Mouse (Mus musculus) midbrain, postnatal 0 days (tissue): ENCODE measurements at regions not wholly inside any gene's neighbourhood (a gene's known extent, or its start where the extent isn't known, plus 50 kb on each side); places are given as distances from the start of the nearest gene placed in this dataset.
A peak's percentile ranks its signal among the peaks of the same experiment; 100 is the strongest.

Experiments used
- ATAC-seq: fragments of 200-750 bp; cut with Nextera tagmentation; 2 replicates; pipeline ENCODE4 v1.8.0; 2017; ENCODE audit warnings: moderate number of reproducible peaks, mild to moderate bottlenecking, moderate TSS enrichment, moderate library complexity; ENCODE audit not compliant: low FRiP score
- DNase-seq: peaks from one replicate; pipeline ENCODE4 v3.0.0-alpha.2; 2015; ENCODE audit warnings: low spot score
- H3K27ac ChIP-seq: fragments of 300-500 bp; sonication (generic); 2 replicates; pipeline ENCODE4 v1.5.1; 2014; ENCODE audit warnings: low read depth, mild to moderate bottlenecking, low read length, mixed read lengths
- H3K27me3 ChIP-seq: fragments of 300-500 bp; sonication (generic); 2 replicates; pipeline ENCODE4 v1.6.1; 2014; ENCODE audit warnings: low read length, control low read depth, mixed read lengths; ENCODE audit not compliant: insufficient read depth
- H3K36me3 ChIP-seq: fragments of 300-500 bp; sonication (generic); 2 replicates; pipeline ENCODE4 v1.6.1; 2014; ENCODE audit warnings: low read length, control low read depth, mixed read lengths; ENCODE audit not compliant: insufficient read depth
- H3K4me1 ChIP-seq: fragments of 300-500 bp; sonication (generic); 2 replicates; pipeline ENCODE4 v1.6.1; 2014; ENCODE audit warnings: mild to moderate bottlenecking, control low read depth, antibody characterized with exemption, low read length, mixed read lengths; ENCODE audit not compliant: insufficient read depth
- H3K4me2 ChIP-seq: fragments of 300-500 bp; sonication (generic); 2 replicates; pipeline ENCODE4 v1.6.1; 2014; ENCODE audit warnings: low read depth, mild to moderate bottlenecking, low read length, mixed read lengths; ENCODE audit not compliant: poor library complexity, severe bottlenecking
- H3K4me3 ChIP-seq: fragments of 300-500 bp; sonication (generic); 2 replicates; pipeline ENCODE4 v1.5.1; 2014; ENCODE audit warnings: low read depth, mild to moderate bottlenecking, low read length, moderate library complexity
- H3K9ac ChIP-seq: fragments of 300-500 bp; sonication (generic); replicated peaks from 2 replicates; pipeline ENCODE4 v1.6.1; 2014; ENCODE audit warnings: mild to moderate bottlenecking, low read length, moderate library complexity, mixed read lengths; ENCODE audit not compliant: poor library complexity, severe bottlenecking
- H3K9me3 ChIP-seq: fragments of 300-500 bp; sonication (generic); 2 replicates; pipeline ENCODE4 v1.6.1; 2016; ENCODE audit warnings: low read length, control low read depth
- CTCF ChIP-seq: IDR thresholded peaks from 2 replicates; pipeline ENCODE4 v1.5.1; 2016; ENCODE audit warnings: antibody characterized with exemption, mild to moderate bottlenecking
- WGBS: fragments of 180-500 bp; shearing (Covaris S2); extraction: QIAGEN DNeasy Blood & Tissue Kit; methylation state at CpG from one replicate; pipeline ENCODE4 v1.1.7; 2014; 5-methylcytosine and 5-hydroxymethylcytosine counted together

DNA sequence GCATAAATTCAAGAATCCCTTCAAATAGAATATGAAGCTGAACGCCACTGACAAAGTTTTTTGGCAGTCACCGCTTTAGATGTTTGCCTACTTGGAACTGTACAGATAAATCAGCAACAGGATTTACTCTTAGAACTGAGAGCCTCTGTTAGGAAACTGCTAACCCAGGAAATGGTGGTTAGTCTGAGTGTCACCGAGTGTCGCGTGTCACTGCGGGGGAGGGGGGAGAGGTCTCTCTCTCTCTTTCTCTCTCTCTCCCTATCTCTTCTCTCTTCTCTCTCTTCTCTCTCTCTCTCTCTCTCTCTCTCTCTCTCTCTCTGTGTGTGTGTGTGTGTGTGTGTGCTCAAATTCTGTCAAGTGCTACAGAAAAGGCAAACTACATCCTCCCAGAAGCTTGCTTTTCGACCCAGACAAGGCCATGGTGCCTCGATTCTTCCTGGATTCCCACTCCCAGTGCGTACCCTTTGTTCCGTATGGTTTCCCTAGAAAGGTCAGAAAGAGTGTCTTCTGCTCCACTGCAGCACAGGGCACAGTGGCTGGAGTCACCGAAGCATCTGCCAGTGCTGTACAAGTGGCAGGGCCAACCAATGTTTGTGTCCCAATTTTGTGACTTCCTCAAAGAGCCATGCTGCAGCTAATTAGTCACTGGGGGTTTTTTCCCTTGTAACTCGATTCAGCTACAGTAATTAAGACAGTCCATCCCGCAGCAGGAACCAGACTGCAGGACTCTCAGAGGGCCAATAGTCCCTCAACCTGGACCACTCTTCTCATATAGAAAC, 87.0 kb downstream of the Cog6 start:
- Histone ChIP-seq H3K9ac (no peak overlapping the region), H3K27me3 (no peaks in the 10 kb centered on the region), H3K9me3 (no peaks in the 10 kb centered on the region), H3K4me1 (no peaks in the 10 kb centered on the region), H3K27ac (no peak overlapping the region), H3K4me2 (no peak overlapping the region), H3K36me3 (no peaks in the 10 kb centered on the region), H3K4me3 (no peak overlapping the region)
- 83% methylated on average over 13 of the region's 13 CpGs for WGBS
- no peak for TF ChIP-seq CTCF
- DNase-seq: no peak
- no peak for ATAC-seq

DNA sequence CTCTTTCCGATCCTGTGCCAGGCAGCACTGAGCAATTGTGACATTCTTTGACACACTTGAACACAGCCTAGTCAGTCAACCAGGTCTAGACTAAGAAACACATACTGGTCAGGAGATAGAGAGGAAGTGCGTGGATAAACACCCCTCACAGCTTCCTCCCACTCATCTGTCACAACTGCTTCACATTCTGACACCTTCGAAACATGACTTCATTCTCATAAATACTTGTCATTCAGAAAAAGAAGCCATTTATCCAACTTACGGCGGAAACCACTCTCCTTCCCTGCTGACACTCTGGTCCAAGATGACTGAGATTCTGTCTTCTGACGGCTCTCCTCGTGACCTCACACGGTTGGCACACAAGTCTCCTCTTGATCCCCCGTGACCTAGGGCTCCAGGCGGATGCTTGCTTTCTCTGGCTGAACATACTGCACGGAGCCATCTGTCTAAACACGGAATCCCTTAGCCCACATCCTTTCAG, 89.6 kb downstream of the Cog6 start:
- no peak overlapping the region for H3K27ac ChIP-seq
- no peaks in the 10 kb centered on the region for H3K4me1 ChIP-seq
- DNase-seq (no peak), ATAC-seq (no peak)
- H3K4me2 ChIP-seq: no peak overlapping the region
- H3K9me3 ChIP-seq: no peaks in the 10 kb centered on the region
- TF ChIP-seq CTCF: no peak
- H3K36me3 ChIP-seq: no peaks in the 10 kb centered on the region
- H3K4me3 ChIP-seq: no peak overlapping the region
- WGBS: 64% methylated on average over 12 of the region's 12 CpGs
- H3K9ac ChIP-seq: no peak overlapping the region
- H3K27me3 ChIP-seq: no peaks in the 10 kb centered on the region

DNA sequence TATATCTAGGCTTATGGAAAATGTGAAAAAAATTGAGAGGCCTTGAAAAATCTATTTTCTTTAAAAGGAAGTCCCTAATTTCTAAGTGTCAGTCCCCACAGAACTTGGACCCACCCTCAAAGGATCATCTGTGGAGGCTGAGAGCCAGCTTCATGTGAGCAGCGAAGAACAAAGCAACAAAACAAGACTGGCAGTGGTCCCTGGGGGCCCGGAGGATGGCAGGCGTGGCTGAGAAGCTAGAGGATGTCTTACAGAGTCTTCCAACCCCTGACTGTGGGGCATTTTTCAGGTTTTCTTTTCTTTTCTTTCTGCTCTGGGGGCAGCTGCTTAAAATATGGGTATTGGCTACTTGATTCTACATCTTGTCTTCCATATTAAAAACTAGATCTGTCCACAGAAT, 90.5 kb downstream of the Cog6 start:
- DNase-seq: no peak
- ATAC-seq: no peak
- no peak for TF ChIP-seq CTCF

DNA sequence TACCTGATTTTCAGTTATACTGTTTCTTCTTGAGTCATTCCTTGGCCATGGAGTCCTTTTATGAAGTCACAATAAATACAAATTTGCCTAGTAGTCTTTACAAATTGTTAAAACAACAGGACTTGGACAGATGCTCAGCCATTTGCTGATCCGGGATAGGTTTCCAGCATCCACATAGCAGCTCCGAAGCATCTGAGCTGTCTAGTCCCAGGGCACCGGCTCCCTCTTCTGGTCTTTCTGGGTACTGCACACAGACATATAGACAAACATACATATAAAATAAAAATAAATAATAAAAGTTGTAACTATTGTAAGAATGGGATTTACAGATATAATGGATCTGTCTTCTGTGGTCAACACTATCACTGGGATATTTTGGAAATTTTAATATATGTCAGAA, 91.8 kb downstream of the Cog6 start:
- TF ChIP-seq CTCF: peak; percentile 55
- Histone ChIP-seq H3K4me3 (no peak overlapping the region), H3K36me3 (no peaks in the 10 kb centered on the region), H3K4me2 (no peak overlapping the region), H3K27me3 (no peaks in the 10 kb centered on the region), H3K27ac (no peak overlapping the region), H3K4me1 (no peaks in the 10 kb centered on the region), H3K9me3 (no peaks in the 10 kb centered on the region), H3K9ac (no peak overlapping the region)
- ATAC-seq: no peak
- WGBS: 59% methylated on average over 3 of the region's 3 CpGs
- DNase-seq: no peak

More for the DNA sequence above, 90.5 kb downstream of the Cog6 start:
- no peaks in the 10 kb centered on the region for H3K4me1 ChIP-seq
- H3K36me3 ChIP-seq: no peaks in the 10 kb centered on the region
- 35% methylated on average over 3 of the region's 3 CpGs for WGBS
- no peak overlapping the region for H3K4me2 ChIP-seq
- H3K27ac ChIP-seq: no peak overlapping the region
- H3K4me3 ChIP-seq: no peak overlapping the region
- no peaks in the 10 kb centered on the region for H3K9me3 ChIP-seq
- H3K27me3 ChIP-seq: no peaks in the 10 kb centered on the region
- no peak overlapping the region for H3K9ac ChIP-seq

DNA sequence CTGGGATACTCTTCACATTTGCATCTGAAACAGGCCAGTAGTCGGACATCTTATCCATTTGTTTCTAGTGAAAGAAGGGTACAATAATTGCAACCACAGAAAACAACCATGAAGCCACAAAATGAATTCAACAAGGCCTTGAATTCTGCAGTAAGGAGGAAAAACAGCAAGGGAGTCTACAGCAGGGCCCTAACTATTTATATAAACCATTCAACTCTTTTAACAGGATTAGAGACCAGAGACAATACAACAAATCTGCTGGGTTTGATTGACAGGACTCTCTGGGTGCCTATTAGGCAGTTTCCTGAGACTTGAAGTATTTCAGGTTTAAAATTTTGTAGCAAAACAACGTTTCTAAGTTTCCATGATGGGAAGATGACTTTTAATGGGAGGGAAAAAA, 92.4 kb downstream of the Cog6 start:
- H3K9ac ChIP-seq: no peak overlapping the region
- WGBS: 28% methylated on average over 2 of the region's 2 CpGs
- no peak for DNase-seq

DNA sequence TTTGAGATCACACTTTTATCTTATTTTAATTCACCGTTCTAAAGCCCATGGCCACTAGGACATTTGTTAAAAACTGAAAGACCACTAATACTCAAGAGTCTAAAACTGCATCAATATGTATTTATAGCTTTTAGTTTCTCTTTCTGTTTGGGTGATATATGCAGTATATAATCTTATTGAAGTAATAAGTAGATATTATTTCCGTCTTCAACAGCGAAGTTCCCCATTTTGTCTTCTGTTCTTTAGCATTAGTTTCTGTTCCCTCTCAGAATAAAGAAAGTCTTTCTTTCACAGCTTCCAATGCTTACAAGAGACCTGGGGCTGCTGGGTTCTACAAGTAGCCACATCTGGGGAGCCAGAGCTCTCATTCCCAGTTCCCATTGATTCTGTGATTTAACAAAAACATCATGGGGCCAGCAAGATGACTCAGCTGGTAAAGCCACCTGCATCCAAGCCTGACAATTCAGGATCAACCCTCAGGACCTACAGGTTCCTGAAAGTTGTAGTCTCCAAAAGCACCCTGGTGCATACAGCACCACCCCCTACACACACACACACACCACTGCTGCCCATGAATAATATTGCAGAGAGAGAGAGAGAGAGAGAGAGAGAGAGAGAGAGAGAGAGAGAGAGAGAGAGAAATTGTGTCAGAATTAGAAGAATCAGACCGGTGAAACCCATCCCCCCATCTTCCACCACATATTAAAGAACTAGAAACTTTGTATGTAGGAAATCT, 93.0 kb downstream of the Cog6 start:
- no peaks in the 10 kb centered on the region for H3K4me1 ChIP-seq
- H3K9me3 ChIP-seq: peaks cover 5% of the 10 kb centered on the region; the same call in 1 of the 2 replicates
- H3K27ac ChIP-seq: no peak overlapping the region
- H3K4me3 ChIP-seq: no peak overlapping the region
- no peak for DNase-seq
- no peak for TF ChIP-seq CTCF
- 77% methylated on average over 4 of the region's 4 CpGs for WGBS
- no peak overlapping the region for H3K4me2 ChIP-seq
- H3K27me3 ChIP-seq: no peaks in the 10 kb centered on the region
- no peak for ATAC-seq
- H3K9ac ChIP-seq: no peak overlapping the region
- H3K36me3 ChIP-seq: no peaks in the 10 kb centered on the region

More for the DNA sequence above, 92.4 kb downstream of the Cog6 start:
- no peak for ATAC-seq
- H3K36me3 ChIP-seq: no peaks in the 10 kb centered on the region
- no peak overlapping the region for H3K4me2 ChIP-seq
- no peaks in the 10 kb centered on the region for H3K9me3 ChIP-seq
- TF ChIP-seq CTCF: no peak
- H3K4me3 ChIP-seq: no peak overlapping the region
- H3K27ac ChIP-seq: no peak overlapping the region
- no peaks in the 10 kb centered on the region for H3K4me1 ChIP-seq
- no peaks in the 10 kb centered on the region for H3K27me3 ChIP-seq
